Mouse (Mus musculus) liver, embryonic 13.5 days (tissue): ENCODE measurements at regions not wholly inside any gene's neighbourhood (a gene's known extent, or its start where the extent isn't known, plus 50 kb on each side); places are given as distances from the start of the nearest gene placed in this dataset.
A peak's percentile ranks its signal among the peaks of the same experiment; 100 is the strongest.

Experiments used
- ATAC-seq: fragments of 200-750 bp; cut with Nextera tagmentation; 2 replicates; pipeline ENCODE4 v1.8.0; 2017; ENCODE audit warnings: low read depth, mild to moderate bottlenecking, moderate number of reproducible peaks, moderate library complexity
- DNase-seq: peaks from one replicate; pipeline ENCODE4 v3.0.0; 2022
- H3K27ac ChIP-seq: fragments of 300-500 bp; sonication (generic); 2 replicates; pipeline ENCODE4 v1.5.1; 2015; ENCODE audit warnings: moderate library complexity, mild to moderate bottlenecking, inconsistent platforms
- H3K27me3 ChIP-seq: fragments of 300-500 bp; sonication (generic); 2 replicates; pipeline ENCODE4 v1.6.1; 2015; ENCODE audit warnings: mild to moderate bottlenecking, inconsistent platforms
- H3K36me3 ChIP-seq: fragments of 300-500 bp; sonication (generic); 2 replicates; pipeline ENCODE4 v1.6.1; 2015; ENCODE audit warnings: mild to moderate bottlenecking, inconsistent platforms
- H3K4me1 ChIP-seq: fragments of 300-500 bp; sonication (generic); replicated peaks from 2 replicates; pipeline ENCODE4 v1.6.1; 2015; ENCODE audit warnings: inconsistent platforms
- H3K4me2 ChIP-seq: fragments of 300-500 bp; sonication (generic); 2 replicates; pipeline ENCODE4 v1.6.1; 2015; ENCODE audit warnings: inconsistent platforms, mild to moderate bottlenecking, moderate library complexity
- H3K4me3 ChIP-seq: fragments of 300-500 bp; sonication (generic); replicated peaks from 2 replicates; pipeline ENCODE4 v1.5.1; 2015; ENCODE audit warnings: mild to moderate bottlenecking, inconsistent platforms
- H3K9ac ChIP-seq: fragments of 300-500 bp; sonication (generic); 2 replicates; pipeline ENCODE4 v1.6.1; 2015; ENCODE audit warnings: mild to moderate bottlenecking, inconsistent platforms
- H3K9me3 ChIP-seq: fragments of 300-500 bp; sonication (generic); replicated peaks from 2 replicates; pipeline ENCODE4 v1.6.1; 2016; ENCODE audit warnings: inconsistent platforms
- WGBS: fragments of 180-500 bp; shearing (Covaris S2); methylation state at CpG from one replicate; pipeline ENCODE4 v1.1.7; 2015; ENCODE audit not compliant: insufficient replicate concordance; 5-methylcytosine and 5-hydroxymethylcytosine counted together

DNA sequence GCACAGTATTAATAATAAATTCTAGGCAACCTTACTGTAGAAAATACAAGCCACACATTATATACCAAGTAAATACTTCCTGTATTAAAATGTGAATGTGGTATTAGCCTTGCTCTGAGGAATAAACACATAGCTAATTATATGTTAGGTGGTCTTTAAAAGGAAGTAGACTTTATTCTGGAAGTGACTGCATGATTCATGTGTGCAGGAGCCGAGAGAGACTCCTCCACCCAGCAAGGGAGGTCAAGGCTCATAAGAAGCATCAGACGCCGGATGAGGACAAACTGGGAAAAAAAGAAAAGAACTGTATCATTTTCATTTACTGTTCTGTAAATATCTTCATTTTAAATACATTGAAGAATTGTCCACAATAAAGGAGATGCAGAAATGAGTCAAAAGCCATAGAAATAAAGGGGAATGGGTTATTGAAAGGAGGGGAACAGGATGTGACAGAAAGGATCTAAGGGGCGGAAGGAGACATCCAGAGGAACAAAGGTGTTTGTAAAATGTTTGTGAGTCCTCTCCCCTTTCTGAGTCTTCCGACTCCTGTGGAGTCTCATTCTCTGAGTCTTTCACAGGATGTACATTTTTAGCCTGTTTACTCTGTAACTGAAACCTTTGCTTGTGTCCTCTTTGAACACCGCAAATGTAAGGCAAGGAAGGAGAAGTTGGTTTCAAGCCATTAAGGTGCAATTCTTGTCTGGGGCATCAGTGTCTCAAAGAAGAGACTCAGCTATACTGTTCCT, 128.1 kb upstream of the Itga4 start:
- no peak overlapping the region for H3K4me3 ChIP-seq
- no peaks in the 10 kb centered on the region for H3K36me3 ChIP-seq
- no peak overlapping the region for H3K4me2 ChIP-seq
- H3K27me3 ChIP-seq: no peaks in the 10 kb centered on the region
- H3K9me3 ChIP-seq: no peaks in the 10 kb centered on the region
- ATAC-seq: no peak
- H3K27ac ChIP-seq: peak overlapping the region; percentile 44; the same call in 1 of the 2 replicates
- DNase-seq: no peak
- no peak overlapping the region for H3K9ac ChIP-seq
- peaks cover 43% of the 10 kb centered on the region for H3K4me1 ChIP-seq
- WGBS: 50% methylated on average over 6 of the region's 6 CpGs

DNA sequence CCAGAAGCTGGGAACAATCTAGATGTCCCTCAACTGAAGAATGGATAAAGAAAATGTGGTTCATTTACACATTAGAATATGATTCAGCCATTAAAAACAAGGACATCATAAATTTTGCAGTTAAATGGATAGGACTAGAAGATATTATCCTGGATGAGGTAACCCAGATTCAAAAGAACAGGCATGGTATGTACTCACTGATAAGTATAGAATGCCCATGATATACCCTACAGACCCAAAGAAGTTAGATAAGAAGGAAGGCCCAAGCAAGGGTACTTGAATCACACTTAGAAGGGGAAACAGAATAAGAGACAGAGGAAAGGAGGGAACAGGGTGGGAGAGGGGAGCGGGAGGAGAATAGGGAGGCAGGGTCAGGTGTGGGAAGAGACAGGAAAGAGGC, 127.4 kb upstream of the Itga4 start:
- H3K27ac ChIP-seq: peak overlapping the region; percentile 18; the same call in 1 of the 2 replicates

GRCm38 (mm10) chr2:79130660-79131059, 124.6 kb upstream of the Itga4 start:
- H3K36me3 ChIP-seq: no peaks in the 10 kb centered on the region
- H3K4me3 ChIP-seq: no peak overlapping the region
- H3K27me3 ChIP-seq: no peaks in the 10 kb centered on the region
- no peak overlapping the region for H3K9ac ChIP-seq
- peaks cover 67% of the 10 kb centered on the region for H3K4me1 ChIP-seq
- H3K27ac ChIP-seq: peak overlapping the region; percentile 80
- DNase-seq: no peak
- H3K9me3 ChIP-seq: no peaks in the 10 kb centered on the region
- no peak for ATAC-seq
- 80% methylated on average over 7 of the region's 7 CpGs for WGBS
- H3K4me2 ChIP-seq: no peak overlapping the region

More for the DNA sequence above, 127.4 kb upstream of the Itga4 start:
- WGBS: 74% methylated on average over 1 of the region's 1 CpGs
- no peak for DNase-seq
- Histone ChIP-seq H3K9ac (no peak overlapping the region), H3K27me3 (no peaks in the 10 kb centered on the region), H3K9me3 (no peaks in the 10 kb centered on the region), H3K4me3 (no peak overlapping the region), H3K36me3 (no peaks in the 10 kb centered on the region), H3K4me1 (peaks cover 49% of the 10 kb centered on the region), H3K4me2 (no peak overlapping the region)
- 0 out of 2 replicates have a peak, but pooled peaks have one; percentile 24 for ATAC-seq

DNA sequence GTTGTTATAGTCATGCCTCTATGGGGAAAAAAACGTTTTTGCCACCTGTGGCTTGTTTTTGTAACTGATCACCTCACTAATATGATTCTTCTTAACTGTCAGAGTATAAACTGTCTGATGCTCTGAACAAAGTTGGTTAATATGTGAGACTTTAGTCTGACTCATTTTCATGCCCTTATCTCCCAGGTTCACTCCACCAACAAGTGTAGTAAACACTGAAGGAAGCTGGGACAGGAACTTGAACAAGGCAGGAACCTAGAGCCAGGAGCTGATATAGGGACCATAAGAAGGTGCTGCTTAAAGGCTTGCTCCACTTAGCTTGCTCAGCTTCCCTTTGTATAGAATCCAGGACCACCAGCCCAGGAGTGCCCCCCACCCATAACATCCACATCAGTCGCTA, 124.0 kb upstream of the Itga4 start:
- 47% methylated on average over 2 of the region's 2 CpGs for WGBS
- peaks cover 61% of the 10 kb centered on the region for H3K4me1 ChIP-seq
- ATAC-seq: peak; percentile 53
- H3K4me3 ChIP-seq: no peak overlapping the region
- H3K27ac ChIP-seq: peak overlapping the region; percentile 80
- H3K4me2 ChIP-seq: peak overlapping the region; percentile 11; the same call in 1 of the 2 replicates
- no peak for DNase-seq
- H3K36me3 ChIP-seq: no peaks in the 10 kb centered on the region
- no peak overlapping the region for H3K9ac ChIP-seq
- H3K9me3 ChIP-seq: no peaks in the 10 kb centered on the region
- no peaks in the 10 kb centered on the region for H3K27me3 ChIP-seq

- H3K4me2 ChIP-seq: peak overlapping the region; percentile 11
- no peaks in the 10 kb centered on the region for H3K36me3 ChIP-seq
- H3K4me3 ChIP-seq: no peak overlapping the region
- H3K27me3 ChIP-seq: no peaks in the 10 kb centered on the region
- no peaks in the 10 kb centered on the region for H3K9me3 ChIP-seq
- H3K4me1 ChIP-seq: peaks cover 57% of the 10 kb centered on the region
- DNase-seq (no peak), ATAC-seq (peak; percentile 79)
- WGBS: 31% methylated on average over 5 of the region's 5 CpGs
- H3K27ac ChIP-seq: peak overlapping the region; percentile 80
- H3K9ac ChIP-seq: 0 out of 2 replicates have a peak overlapping the region, but pooled peaks have one; percentile 6
Observed at GRCm38 (mm10) chr2:79131743-79132517, 123.3 kb upstream of the Itga4 start.

GRCm38 (mm10) chr2:79132518-79132845, 122.7 kb upstream of the Itga4 start:
- peaks cover 51% of the 10 kb centered on the region for H3K4me1 ChIP-seq
- WGBS: 69% methylated on average over 3 of the region's 3 CpGs
- no peak overlapping the region for H3K4me2 ChIP-seq
- H3K4me3 ChIP-seq: no peak overlapping the region
- H3K27me3 ChIP-seq: no peaks in the 10 kb centered on the region
- H3K9ac ChIP-seq: 0 out of 2 replicates have a peak overlapping the region, but pooled peaks have one; percentile 6
- H3K36me3 ChIP-seq: no peaks in the 10 kb centered on the region
- peak overlapping the region; percentile 80; the same call in 1 of the 2 replicates for H3K27ac ChIP-seq
- no peaks in the 10 kb centered on the region for H3K9me3 ChIP-seq
- no peak for ATAC-seq
- no peak for DNase-seq

GRCm38 (mm10) chr2:79134281-79134680, 120.9 kb upstream of the Itga4 start:
- peak overlapping the region; percentile 15 for H3K27ac ChIP-seq

DNA sequence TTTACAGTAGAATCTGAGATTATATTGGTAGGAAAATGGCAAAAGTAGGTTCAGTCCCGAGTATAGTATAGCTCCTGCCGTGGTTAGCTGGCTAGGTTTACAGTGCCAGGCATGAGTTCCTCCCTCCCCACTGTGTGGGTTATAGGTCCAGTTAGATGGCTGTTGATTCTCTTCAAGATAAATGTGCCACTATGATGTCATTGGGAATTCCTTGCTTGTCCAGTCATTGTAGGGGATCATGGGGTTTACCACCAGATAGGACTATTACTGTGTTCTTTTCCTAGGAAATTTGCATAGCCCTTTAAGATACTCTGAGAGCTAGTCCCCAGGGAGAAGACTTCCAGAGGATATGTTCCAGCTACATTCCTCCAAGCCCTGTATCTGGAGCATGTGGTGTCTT, 119.2 kb upstream of the Itga4 start:
- DNase-seq: no peak
- 73% methylated on average over 2 of the region's 2 CpGs for WGBS
- no peaks in the 10 kb centered on the region for H3K36me3 ChIP-seq
- H3K27me3 ChIP-seq: no peaks in the 10 kb centered on the region
- H3K4me1 ChIP-seq: peaks cover 42% of the 10 kb centered on the region
- no peak overlapping the region for H3K27ac ChIP-seq
- no peak overlapping the region for H3K4me2 ChIP-seq
- no peak overlapping the region for H3K4me3 ChIP-seq
- ATAC-seq: no peak
- no peaks in the 10 kb centered on the region for H3K9me3 ChIP-seq
- H3K9ac ChIP-seq: no peak overlapping the region

More at GRCm38 (mm10) chr2:79134281-79134680, 120.9 kb upstream of the Itga4 start:
- Histone ChIP-seq H3K9me3 (no peaks in the 10 kb centered on the region), H3K36me3 (no peaks in the 10 kb centered on the region), H3K4me2 (peak overlapping the region; percentile 15; the same call in 1 of the 2 replicates), H3K4me3 (no peak overlapping the region), H3K27me3 (no peaks in the 10 kb centered on the region), H3K9ac (0 out of 2 replicates have a peak overlapping the region, but pooled peaks have one; percentile 0), H3K4me1 (peaks cover 44% of the 10 kb centered on the region)
- peak; percentile 84 for ATAC-seq
- WGBS: 18% methylated on average over 5 of the region's 5 CpGs
- DNase-seq: peak; percentile 38

DNA sequence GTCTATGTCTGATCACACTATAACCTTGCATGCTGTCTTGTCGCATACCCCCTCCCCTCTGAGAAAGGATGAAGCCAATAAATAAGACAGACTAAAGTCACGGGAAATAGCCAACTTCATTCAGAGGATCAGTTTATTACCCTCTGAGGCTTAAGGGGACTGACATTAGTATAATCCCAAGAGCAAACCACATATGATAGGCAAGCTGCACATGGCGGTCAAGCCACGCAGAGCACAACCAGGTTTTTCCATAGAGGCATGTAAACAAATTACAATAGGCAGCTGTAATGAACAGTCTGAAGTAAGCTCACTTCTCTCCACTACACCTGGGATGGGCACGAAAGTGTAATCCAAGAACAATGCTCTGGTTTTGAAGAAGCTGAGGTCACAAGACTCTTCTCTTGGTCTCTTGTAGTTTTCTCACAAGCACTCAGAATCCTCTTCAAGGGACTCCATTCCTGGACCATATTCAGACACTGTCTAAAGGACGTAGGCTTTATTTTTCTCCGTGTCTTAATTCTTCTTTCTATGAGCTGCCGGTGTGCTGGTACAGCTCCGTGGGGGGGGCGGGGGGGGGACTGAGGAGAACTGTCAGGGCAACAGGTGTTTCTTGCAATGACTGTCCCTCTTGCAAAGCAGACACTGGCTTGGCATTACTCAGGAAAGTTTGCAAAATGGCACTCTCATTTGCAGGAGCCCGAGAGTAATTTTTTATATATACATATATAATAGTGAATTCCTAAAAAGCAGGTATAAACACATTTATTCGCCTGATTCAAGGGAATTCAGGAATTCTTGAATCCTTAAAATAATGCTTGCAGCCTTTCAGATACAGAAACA, 118.4 kb upstream of the Itga4 start:
- H3K4me2 ChIP-seq: no peak overlapping the region
- DNase-seq: no peak

GRCm38 (mm10) chr2:79137694-79138171, 117.5 kb upstream of the Itga4 start:
- ATAC-seq: no peak

More for the DNA sequence above, 118.4 kb upstream of the Itga4 start:
- H3K4me3 ChIP-seq: no peak overlapping the region
- no peaks in the 10 kb centered on the region for H3K9me3 ChIP-seq
- peaks cover 33% of the 10 kb centered on the region for H3K4me1 ChIP-seq
- H3K27ac ChIP-seq: no peak overlapping the region
- 70% methylated on average over 12 of the region's 12 CpGs for WGBS
- no peaks in the 10 kb centered on the region for H3K36me3 ChIP-seq
- no peak overlapping the region for H3K9ac ChIP-seq
- ATAC-seq: no peak
- H3K27me3 ChIP-seq: no peaks in the 10 kb centered on the region

More at GRCm38 (mm10) chr2:79137694-79138171, 117.5 kb upstream of the Itga4 start:
- H3K4me2 ChIP-seq: no peak overlapping the region
- peaks cover 25% of the 10 kb centered on the region for H3K4me1 ChIP-seq
- H3K27ac ChIP-seq: no peak overlapping the region
- WGBS: 35% methylated on average over 6 of the region's 6 CpGs
- H3K27me3 ChIP-seq: no peaks in the 10 kb centered on the region
- DNase-seq: no peak
- H3K9me3 ChIP-seq: no peaks in the 10 kb centered on the region
- H3K9ac ChIP-seq: no peak overlapping the region
- no peaks in the 10 kb centered on the region for H3K36me3 ChIP-seq
- no peak overlapping the region for H3K4me3 ChIP-seq
